Mouse (Mus musculus) retina, embryonic 14.5 days (tissue): ENCODE data around the gene C2cd4d.

ENCODE experiments used
- DNase-seq: peaks from one replicate; pipeline ENCODE4 v3.0.0-alpha.2; 2015; ENCODE audit warnings: low spot score

The C2cd4d gene

GRCm38 (mm10) chr3:94377028-94377923 lies 15.0 kb downstream of the C2cd4d start:
- no peak for DNase-seq

GRCm38 (mm10) chr3:94379831-94380510 lies 17.7 kb downstream of the C2cd4d start:
- DNase-seq = no peak

- no peak for DNase-seq
Observed at GRCm38 (mm10) chr3:94382308-94382707, 20.1 kb downstream of the C2cd4d start.

- DNase-seq = no peak
Observed at GRCm38 (mm10) chr3:94383476-94383875, 21.2 kb downstream of the C2cd4d start.

GRCm38 (mm10) chr3:94386671-94387070 lies 24.4 kb downstream of the C2cd4d start:
- DNase-seq = no peak

DNA sequence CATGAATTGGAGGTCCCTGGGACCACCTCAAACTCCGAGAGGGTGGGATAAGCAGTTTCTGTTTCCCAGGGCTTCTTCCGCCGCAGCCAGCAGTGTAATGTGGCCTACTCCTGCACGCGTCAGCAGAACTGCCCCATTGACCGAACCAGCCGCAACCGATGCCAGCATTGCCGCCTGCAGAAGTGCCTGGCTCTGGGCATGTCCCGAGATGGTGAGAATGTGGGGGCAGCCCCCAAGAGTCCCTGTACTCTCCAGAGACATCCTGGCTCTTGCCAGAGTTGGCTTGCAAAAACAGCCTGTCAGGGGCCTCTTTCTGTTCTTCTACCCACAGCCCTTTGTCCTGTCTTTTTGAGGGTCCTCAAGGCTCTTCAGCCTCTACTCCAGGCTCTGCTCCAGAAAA lies 25.2 kb downstream of the C2cd4d start:
- DNase-seq = no peak

DNA sequence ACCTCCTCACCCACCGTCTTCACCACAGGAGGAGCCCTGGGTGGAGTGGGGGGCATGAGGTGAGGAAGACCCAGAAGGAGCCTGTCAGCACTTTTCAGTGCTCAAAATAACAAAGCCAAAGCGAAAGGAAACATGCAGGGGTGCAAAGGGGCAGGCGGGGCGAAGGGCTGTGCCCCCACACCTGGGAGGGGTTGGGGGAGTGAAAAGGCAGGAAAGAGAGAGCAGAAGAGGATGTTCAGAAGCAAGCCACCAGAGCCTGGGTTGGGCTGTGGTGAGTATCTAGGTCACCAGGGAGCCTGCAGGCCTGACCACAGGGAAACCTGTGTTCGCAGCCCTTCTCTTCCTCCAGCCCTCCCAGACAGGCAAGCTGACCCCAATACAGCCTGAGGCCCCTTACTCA lies 25.8 kb downstream of the C2cd4d start:
- DNase-seq = no peak

- no peak for DNase-seq
Observed at GRCm38 (mm10) chr3:94389420-94389819, 27.2 kb downstream of the C2cd4d start.

DNA sequence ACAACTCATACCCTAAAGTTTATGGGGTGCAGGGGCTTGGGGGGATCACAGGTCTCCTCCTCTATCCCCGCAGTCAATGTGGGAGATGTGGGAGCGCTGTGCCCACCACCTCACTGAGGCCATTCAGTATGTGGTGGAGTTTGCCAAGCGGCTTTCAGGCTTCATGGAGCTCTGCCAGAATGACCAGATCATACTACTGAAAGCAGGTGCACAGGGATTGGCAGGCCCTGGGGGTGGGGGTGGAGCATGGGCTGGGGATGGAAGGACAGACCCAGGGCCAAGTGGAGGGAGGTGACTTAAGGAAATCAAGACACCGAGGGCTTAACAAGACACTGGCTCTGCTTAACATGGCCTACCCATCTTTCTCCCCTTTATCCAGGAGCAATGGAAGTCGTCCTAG lies 28.8 kb downstream of the C2cd4d start:
- no peak for DNase-seq

DNA sequence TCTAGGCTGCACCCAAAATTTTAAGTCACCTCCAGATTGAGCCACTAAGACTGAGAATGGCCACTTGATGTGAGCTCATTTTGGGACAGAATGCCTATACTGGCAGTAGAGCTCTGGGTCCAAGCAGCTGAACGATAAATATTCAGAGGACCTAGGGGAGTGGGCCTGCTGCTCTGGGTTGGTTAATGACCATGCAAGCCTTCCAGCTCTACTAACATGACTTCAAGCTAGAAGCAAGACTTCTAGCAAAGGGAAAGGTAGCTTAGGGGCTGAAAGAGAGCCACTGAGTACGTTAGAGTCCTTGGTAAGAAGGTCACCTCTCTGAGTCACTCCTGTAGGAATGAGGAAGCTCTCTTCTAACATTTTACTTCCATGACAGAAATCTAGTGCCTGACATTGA lies 29.9 kb downstream of the C2cd4d start:
- no peak for DNase-seq

- DNase-seq = no peak
Observed at GRCm38 (mm10) chr3:94393049-94393448, 30.8 kb downstream of the C2cd4d start.

GRCm38 (mm10) chr3:94396336-94396735 lies 34.1 kb downstream of the C2cd4d start:
- no peak for DNase-seq

DNA sequence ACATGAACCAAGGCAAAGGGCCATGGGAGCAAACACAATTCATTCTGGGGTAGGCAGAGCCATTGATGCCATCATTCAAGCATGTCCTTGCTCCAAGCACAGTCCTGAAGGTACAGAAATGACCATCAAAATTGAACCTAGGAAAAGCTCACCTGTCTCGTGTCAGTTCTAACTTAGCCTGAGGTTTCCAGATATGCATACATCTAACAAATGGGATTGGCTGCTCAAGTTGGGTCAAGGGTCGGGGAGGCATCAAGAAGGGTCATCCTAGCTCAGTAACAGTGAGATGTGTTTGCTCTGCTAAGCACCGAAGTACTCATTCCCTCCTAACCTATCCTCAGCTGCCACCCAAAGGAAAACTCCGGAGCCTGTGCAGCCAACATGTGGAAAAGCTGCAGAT lies 34.6 kb downstream of the C2cd4d start:
- DNase-seq = no peak

DNA sequence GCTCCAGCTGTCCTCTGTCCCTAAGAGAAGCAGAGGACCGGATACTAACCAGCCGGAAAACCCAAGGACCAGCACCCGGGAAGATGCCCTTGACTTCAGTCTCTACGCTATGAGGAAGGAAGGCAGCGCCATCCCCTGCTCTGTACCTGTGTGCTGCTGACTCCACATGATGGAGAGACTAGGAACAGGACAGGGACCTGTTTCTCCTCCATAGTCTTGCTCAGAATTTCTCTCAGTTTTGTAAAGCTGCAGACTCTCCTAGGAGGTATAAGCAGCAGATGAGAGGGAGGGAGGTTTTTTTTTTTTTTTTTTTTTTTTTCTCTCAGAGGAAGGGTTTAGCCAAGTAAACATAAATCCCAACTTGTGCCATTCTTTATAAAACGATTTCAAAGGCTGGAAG lies 36.0 kb downstream of the C2cd4d start, which contains the start of gene Lingo4:
Gene Lingo4 (plus strand): TSS at position 301 of the 400 bp plus-strand sequence.
- DNase-seq = no peak

- DNase-seq = peak; percentile 60
Observed at GRCm38 (mm10) chr3:94398943-94399481, 36.8 kb downstream of the C2cd4d start.

DNA sequence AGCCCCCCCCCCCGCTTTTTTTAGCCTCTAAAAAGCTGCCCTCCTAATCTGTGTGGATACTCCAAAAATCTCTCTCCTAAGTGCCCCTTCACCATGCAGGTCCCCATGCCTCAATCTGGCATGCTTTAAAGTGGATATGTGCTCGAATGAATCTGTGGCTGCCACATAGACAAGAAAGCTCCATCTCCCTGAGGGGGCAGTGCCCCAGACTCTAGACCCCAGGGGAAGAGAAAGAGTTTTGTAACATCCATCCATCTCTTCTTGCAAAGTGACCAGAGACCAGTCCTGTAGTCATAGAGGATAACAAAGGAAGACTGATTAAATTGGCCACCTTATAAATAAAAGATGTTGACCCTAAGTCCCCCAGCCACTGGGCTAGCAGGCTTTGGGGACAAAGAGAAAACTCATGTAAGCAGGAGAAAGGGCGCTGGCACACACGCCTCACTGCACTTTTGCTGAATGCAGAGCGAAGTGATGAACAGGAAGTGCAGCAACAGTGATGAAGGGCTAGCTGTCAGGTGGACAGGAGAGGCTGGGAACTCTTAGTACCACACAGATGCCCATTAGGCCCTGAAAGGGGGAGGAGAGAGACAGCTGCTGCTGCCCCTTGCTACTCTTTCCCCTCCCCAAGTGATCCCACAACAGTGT lies 37.5 kb downstream of the C2cd4d start:
- peak; percentile 46 for DNase-seq

- no peak for DNase-seq
Observed at GRCm38 (mm10) chr3:94402451-94402850, 40.2 kb downstream of the C2cd4d start.

DNA sequence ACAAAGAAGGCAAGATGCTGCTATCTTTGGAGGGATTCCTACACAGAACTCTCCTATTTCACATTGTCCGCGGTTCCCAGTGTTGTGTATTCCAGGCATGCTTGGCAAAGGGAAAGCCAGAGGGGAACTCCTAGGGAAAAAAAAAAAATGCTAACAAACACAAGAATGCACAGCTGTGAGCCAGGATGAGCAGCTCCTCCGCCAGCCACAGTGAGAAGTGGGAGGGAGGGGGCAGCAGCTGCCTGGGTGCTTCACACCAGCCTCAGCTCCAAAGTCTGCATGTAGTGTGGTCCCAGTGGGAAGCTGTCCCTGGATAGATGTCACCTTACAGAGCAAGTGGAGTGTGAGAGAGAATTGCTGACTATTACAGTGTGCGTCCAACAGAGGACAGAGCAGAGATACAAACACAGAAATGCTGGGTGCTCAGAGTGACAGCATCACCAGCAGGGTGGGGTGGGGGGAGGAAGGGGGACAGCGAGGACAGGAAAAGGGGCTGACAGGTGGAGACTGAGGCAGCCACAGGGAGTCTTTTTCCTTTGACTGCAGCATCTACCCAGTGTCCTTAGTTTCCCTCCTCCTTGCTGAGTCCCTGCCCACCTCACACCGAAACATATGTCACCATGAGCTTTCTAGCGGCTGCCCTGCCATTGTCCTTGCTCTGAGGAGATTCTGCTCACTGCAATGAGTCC lies 42.3 kb downstream of the C2cd4d start:
- peak; percentile 30 for DNase-seq

DNA sequence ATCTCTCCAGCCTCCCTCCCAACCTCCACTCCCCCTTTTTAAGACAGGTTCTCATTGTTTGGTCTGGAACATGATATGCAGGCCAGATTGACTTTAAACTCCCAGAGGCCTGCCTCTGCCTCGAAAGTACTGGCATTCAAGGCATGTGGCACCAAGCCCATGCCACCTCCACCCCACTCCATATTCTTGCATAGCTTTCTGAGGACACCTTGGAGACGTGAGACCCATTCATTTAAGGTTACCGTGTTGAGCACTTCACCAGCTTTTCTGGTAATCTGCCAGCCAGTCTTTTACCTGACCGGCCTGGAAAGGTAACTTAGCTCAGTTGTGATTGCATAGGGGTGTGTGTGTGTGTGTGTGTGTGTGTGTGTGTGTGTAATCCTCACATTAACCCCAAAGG lies 43.3 kb downstream of the C2cd4d start:
- DNase-seq = no peak

GRCm38 (mm10) chr3:94412530-94412929 lies 50.3 kb downstream of the C2cd4d start:
- DNase-seq = no peak

GRCm38 (mm10) chr3:94413031-94413679 lies 50.9 kb downstream of the C2cd4d start, which contains the start of gene Tdrkh:
Tdrkh (plus strand) TSS chr3:94413273.
- peak; percentile 98 for DNase-seq
